Comparison of ENCODE assay signal across 7 mouse cellular contexts in the genomic region with DNA sequence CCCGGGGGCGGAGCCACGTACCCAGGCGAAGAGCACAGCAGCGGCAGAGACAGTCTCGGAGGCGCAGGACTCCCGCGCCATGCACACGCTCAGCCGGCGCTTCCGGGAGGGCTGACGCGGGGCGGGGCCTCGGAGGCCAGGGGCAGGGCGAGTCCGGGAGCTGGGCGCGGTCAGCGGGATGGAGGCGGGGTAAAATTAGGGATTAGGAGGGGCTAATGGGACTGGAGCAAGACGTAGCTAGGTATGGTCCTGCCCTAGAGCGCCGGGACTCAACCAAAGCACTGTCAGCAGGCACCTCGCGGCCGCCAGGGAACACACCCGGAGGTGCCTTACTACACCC. TPM values are rescaled to one million over a fixed set of nuclear protein-coding genes. Genes with fewer than 3 reads are reported as not detected.
DNase-seq lines count a peak whose midpoint lies in the region.

A gene (minus strand): TSS at position 116 of the 340 bp plus-strand sequence.

- intact Hi-C loops in left cerebral cortex, postnatal 14 days (cut with DNase I): loop anchor here (5.0 kb wide), 2 partner anchors 73 to 133 kb away; a partner anchor contains a TSS

- peak; percentile 97 for DNase-seq in adrenal gland, adult 2 months
- peak; percentile 93 for DNase-seq in embryo, embryonic 10 days (ENCODE audit: low spot score)
- DNase-seq in gastrocnemius, postnatal 10 days: peak; percentile 85
- peak; percentile 91 for DNase-seq in induced T-regulatory cell, adult 2 months (ENCODE audit: low read depth)
- peak; percentile 86 to 87 for DNase-seq in left cerebral cortex, postnatal 14 days (ENCODE audit: low spot score in 2 of 2)
- peak; percentile 90 for DNase-seq in mesoderm, embryonic 11.5 days (ENCODE audit: low read depth, low spot score)
- DNase-seq in right cerebral cortex, postnatal 36 days (ENCODE audit: low spot score in 2 of 2): peak; percentile 85 to 86

RNA-seq across cellular contexts. Expression of the gene that starts here (rescaled TPM):
- 10 to 100 TPM; 18.4 to 28.4 TPM for total RNA-seq in adrenal gland, adult 2 months (2021)
- polyA plus RNA-seq in adrenal gland, adult 2 months (2012; rRNA removed): 17.4 and 19.2 TPM in 2 replicates
- 1 to 10 TPM; 5.8 to 6.7 TPM for total RNA-seq in gastrocnemius, postnatal 10 days (2021)
- 10 to 100 TPM; 57.2 to 66.4 TPM for total RNA-seq in left cerebral cortex, postnatal 14 days (2021)

Comparison
In these comparisons a context has a peak if more than half of its experiments do, and no peak if none do; other contexts are left out.
1. Peak in every context shown above with its lines: DNase-seq.